Mouse (Mus musculus) left cerebral cortex, adult 2 months (tissue): ENCODE results near the gene Uap1. TPM values are rescaled to one million over a fixed set of nuclear protein-coding genes. Genes with fewer than 3 reads are reported as not detected.

Experiments used
- DNase-seq, 2 experiments: peaks; one replicate each; pipeline ENCODE4 v3.0.0; 2021 to 2022; ENCODE audit warnings: low spot score in 2 of 2, mixed read lengths in 1 of 2; ENCODE audit errors: extremely low spot score in 1 of 2
- H3K27ac ChIP-seq: fragments of 200-600 bp; 2 replicates; pipeline ENCODE4 v1.8.1; 2022
- H3K4me3 ChIP-seq: fragments of 200-600 bp; 2 replicates; pipeline ENCODE4 v1.8.1; 2022
- CTCF ChIP-seq: fragments of 200-600 bp; IDR thresholded peaks from 2 replicates; pipeline ENCODE4 v1.8.1; 2022; ENCODE audit warnings: antibody characterized with exemption, mild to moderate bottlenecking, moderate library complexity
- intact Hi-C: fragments of 180-260 bp; cut with DNase I; formaldehyde crosslinking; loops from one replicate; pipeline ENCODE4 v1.15.1; 2025
- total RNA-seq, 2 experiments: library from RNA; stranded (reverse); gene quantifications; 2 replicates each; pipeline ENCODE4 v1.2.3; 2021

Uap1 gene
- total RNA-seq, 2 experiments from 2014 or later: 55.7 to 60.9 TPM

DNA sequence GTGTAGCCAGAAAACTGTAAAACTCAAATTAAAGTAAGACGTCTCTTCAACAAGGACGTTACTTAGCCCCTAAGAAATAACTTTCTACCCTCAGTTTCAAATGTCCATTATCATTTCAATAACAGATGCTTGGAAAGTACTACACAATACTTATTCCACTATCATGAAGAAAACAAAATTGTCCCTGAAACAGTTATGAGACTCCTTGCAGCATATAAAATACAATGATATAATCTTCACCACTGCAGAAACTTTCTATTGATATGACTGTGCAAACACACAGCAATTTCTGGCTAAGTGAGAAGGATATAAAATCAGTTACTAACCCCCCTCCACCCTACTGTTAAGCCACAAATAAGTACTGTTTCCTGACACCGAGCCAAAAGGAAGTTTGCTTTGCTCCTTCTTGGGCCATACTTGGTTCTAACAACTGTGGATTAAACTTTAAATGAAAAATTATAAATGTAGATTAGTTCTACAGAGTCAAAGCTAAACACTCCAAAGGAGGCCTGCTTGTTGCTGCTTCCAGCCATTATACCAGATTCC lies 11.3 kb downstream of the Uap1 start:
- no peak overlapping the region for H3K4me3 ChIP-seq
- H3K27ac ChIP-seq: no peak overlapping the region
- no peak for DNase-seq
- intact Hi-C loops: no loop called here
- no peak for TF ChIP-seq CTCF

DNA sequence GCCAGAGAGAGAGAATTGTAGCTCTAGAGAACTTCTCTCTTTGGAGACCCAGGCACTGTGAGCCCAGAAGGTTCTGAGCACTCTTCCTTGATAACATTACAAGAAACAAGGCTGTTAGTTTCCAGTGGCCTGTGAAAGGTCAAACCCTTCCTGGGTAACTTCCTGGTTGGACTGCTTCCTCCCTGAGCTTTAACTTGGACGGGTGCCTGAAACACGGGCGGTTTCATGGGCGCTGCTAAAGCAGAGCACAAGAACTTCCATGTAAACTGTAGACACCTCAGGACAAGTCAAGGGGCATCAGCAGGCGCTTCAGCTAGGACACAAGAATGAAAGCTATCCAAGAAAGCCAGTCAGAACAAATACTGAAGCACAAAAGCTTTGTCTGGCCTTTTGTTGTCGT lies 12.9 kb downstream of the Uap1 start:
- Histone ChIP-seq H3K27ac (no peak overlapping the region), H3K4me3 (no peak overlapping the region)
- intact Hi-C loops: no loop called here
- DNase-seq: no peak
- no peak for TF ChIP-seq CTCF

DNA sequence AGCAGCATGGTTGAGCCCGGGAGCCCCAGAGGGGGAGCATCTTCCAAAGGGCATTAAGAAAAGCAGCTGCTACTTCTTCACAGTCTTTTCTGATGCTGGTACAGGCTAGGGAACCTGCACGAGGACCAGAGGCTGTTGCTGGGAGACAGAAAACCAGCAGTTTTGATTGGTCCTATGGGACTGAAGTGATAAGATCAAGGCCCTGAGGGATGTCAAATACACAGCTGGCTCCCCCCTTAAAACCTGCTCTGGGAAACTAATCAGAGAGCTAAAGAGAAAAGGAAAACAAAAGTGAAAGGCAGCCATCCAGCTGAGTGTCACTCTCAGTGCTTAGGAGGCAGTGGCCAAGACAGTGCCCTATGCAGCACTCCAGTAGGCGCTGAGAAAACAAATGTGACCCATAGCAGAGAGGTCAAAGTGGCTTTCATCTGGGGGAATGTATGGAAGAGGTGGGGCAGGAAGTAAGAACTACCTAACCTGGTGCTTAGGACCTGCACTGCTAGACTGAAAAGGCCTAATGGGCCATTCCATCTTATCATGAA lies 14.3 kb downstream of the Uap1 start:
- DNase-seq: no peak
- Histone ChIP-seq H3K4me3 (no peak overlapping the region), H3K27ac (no peak overlapping the region)
- no peak for TF ChIP-seq CTCF
- intact Hi-C loops: no loop called here

DNA sequence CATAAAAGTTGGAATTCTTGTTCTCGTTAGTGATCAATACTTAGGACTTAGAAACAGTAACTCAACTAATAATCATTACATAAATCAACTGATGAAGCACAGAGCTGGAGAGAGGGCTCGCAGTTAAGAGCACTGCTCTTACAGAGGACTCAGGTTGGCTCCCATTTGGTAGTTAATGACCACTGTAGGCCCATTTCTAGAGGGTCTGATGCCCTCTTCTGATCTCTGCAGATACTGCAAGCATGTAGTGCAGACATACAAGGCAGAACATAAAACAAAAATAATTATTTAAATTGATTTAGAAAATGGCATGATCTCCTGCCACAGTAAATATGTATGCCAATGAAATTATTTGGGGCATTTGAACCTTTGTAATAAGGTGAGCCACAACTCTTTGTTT lies 15.1 kb downstream of the Uap1 start:
- DNase-seq: no peak
- Histone ChIP-seq H3K27ac (no peak overlapping the region), H3K4me3 (no peak overlapping the region)
- intact Hi-C loops: no loop called here
- TF ChIP-seq CTCF: peak; percentile 1

DNA sequence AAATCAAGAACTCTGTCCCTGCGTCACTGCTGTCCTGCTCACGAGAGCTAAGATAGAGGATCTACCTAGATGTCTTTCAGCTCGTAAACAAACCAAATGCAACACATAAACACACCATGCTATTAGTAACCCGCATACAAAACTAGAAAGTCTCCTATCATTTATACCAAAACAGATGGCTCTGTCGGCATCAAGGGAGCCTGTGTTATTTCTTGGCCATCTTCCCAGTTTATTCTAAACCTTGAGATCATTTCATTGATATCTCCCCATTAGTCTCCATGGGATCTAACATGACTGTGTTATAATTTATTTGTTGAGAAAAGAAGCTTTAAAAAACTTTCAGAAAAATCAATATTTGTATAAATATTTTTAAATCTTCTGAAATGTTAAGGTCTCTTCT lies 19.0 kb downstream of the Uap1 start:
- Histone ChIP-seq H3K27ac (no peak overlapping the region), H3K4me3 (no peak overlapping the region)
- intact Hi-C loops: no loop called here
- TF ChIP-seq CTCF: no peak
- DNase-seq: no peak

DNA sequence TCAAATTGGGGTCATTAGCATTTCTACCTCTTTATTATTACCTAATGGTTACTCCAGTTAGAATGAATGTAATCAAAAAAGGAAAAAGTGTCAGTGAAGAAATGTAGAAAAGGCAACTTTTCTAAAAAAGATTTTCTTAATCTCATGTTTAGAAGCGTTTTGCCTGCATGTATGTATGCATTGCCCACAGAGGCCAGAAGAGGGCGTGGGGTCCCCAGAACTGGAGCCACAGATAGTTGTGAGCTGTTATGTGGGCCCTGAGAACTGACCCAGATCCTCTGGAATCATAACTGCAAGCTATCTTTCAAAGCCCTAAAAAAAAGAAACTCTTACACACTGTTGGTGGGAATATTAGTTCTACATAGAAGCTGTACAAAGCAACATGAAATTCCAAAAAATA lies 19.5 kb downstream of the Uap1 start:
- intact Hi-C loops: no loop called here
- H3K4me3 ChIP-seq: no peak overlapping the region
- H3K27ac ChIP-seq: no peak overlapping the region
- no peak for DNase-seq
- TF ChIP-seq CTCF: no peak; the same call in none of the 2 replicates

DNA sequence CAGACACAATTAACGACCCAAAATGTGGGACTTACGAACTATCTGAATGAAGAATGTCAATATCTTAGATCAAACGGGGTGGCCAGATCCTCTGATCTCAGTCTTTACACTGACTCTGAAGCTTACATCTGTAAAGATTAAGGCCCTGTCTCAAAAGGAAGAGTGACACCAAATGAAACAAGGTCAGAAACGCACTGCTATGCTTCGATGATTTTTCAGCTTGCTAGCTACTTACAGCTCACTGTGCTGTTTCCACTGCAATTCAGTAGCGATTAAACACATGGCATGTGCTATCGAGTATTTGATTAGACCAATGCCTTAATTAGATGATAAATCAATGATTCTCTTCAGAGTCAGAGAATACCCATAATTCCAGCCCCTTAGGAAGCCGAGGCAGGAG lies 20.8 kb downstream of the Uap1 start:
- intact Hi-C loops: no loop called here
- no peak for TF ChIP-seq CTCF
- no peak overlapping the region for H3K4me3 ChIP-seq
- H3K27ac ChIP-seq: no peak overlapping the region
- no peak for DNase-seq

DNA sequence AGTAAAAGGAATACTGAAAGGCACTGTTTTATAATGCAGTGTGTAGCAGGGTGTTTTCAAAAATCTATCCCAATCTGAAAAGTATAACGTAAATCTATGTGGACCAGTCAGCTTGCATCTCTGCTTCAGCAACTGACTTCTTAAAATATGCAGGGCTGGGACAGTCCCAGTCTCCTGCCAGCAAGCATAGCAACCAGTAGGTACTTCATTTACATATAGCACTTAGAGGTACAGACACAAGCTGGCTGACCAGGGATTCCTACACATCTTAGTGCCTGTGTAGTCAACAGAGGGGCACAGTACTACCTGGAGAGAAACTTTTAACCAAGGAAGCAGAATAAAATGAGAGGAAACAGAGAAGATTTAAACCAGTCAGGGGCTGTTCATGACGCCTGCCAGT lies 22.2 kb downstream of the Uap1 start:
- intact Hi-C loops: no loop called here
- Histone ChIP-seq H3K27ac (no peak overlapping the region), H3K4me3 (no peak overlapping the region)
- no peak for TF ChIP-seq CTCF
- no peak for DNase-seq

DNA sequence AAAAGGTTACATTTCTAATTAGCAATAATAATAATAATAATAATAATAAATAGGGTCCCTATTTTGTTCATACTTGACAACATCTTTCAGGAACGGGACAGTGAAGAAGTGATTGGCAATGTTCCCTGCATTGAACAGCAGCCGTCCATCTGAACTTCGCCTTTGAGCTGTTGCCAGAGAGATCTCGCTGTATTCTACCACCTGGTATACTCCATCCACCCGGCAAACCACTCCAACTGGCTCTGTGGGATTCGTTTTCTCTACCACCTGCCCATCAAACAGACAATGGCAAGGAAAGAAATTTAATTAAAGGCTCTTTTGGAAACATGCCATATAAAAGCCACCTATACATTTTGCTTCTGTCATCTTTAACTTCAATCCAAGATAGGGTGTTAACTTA lies 23.9 kb downstream of the Uap1 start:
- DNase-seq: no peak
- intact Hi-C loops: no loop called here
- Histone ChIP-seq H3K27ac (no peak overlapping the region), H3K4me3 (no peak overlapping the region)
- no peak for TF ChIP-seq CTCF

DNA sequence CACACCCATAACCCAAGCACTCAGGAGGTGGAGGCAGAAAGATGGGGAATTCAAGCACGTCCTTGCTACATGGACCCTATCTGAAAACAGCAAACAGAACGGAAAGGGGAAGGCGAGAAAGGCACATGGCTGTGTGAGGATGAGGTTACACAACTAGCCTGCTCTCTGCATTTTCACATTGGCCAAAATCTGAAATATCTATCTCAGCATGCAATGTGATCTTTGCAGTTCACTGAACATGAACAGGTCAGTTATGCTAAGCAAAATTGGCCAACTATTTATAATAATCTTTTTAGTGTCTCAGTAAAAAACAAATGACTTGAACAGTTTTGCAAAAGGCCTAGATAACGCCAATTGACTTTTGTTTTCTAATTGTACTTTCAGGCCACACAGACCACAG lies 25.0 kb downstream of the Uap1 start:
- intact Hi-C loops: no loop called here
- DNase-seq: no peak
- Histone ChIP-seq H3K27ac (no peak overlapping the region), H3K4me3 (no peak overlapping the region)
- no peak for TF ChIP-seq CTCF

DNA sequence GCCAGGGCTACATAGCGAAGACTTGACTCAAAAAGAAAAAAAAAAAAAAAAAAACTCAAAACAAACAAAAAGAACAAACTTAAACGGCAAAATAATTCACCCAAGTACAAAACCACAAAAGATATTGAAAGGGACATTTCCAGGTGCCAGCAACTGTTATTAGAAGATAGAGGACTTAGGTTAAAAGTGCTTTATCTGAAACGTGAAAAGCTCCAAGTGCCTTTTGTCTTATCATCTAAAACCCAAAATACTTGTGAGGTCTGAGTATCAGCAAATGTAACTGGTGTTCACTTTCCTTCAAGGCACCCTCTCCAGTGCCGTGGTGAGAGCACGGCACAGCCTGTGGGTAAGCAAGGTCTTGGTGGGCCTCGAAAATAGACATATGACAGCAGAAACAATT lies 26.2 kb downstream of the Uap1 start:
- no peak overlapping the region for H3K27ac ChIP-seq
- no peak overlapping the region for H3K4me3 ChIP-seq
- TF ChIP-seq CTCF: no peak
- intact Hi-C loops: no loop called here
- DNase-seq: no peak

DNA sequence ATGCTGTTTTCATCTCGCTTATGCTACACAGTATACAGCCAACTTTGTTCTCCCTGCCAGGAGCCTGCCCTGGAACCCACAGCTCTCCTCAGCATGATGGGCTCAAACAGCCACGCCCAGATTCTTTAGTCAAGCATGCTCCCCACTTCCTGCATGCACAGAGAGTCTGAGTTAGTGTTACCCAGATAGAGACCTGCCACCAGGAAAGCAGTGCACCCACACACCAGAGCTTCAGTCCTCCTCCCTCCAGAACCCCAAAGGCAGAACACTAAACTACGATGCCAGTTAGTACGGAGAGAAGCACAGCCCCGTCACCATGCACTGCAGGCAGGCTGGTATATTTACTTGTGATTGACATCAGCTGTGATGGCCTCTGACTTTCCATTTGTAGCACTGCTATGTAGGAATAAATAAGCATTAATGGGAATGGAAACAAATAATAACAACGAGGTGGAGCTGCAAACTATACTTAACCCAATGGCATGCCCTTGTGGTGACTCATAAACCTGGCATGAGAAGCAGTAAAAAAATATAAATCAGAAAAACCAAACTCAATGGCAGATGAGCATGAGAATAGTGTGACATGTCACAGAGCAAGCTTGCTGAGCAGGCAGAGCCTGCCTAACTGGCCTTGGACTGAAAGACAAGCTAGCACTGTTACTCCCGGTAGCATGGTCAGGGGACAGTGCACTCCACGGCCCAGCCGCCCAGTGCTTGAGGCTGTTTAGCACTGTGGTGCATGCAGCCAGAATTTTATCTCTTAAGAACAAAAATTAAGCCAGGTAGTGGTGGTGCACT lies 26.9 kb downstream of the Uap1 start:
- Histone ChIP-seq H3K4me3 (no peak overlapping the region), H3K27ac (no peak overlapping the region)
- TF ChIP-seq CTCF: no peak
- no peak for DNase-seq
- intact Hi-C loops: no loop called here

DNA sequence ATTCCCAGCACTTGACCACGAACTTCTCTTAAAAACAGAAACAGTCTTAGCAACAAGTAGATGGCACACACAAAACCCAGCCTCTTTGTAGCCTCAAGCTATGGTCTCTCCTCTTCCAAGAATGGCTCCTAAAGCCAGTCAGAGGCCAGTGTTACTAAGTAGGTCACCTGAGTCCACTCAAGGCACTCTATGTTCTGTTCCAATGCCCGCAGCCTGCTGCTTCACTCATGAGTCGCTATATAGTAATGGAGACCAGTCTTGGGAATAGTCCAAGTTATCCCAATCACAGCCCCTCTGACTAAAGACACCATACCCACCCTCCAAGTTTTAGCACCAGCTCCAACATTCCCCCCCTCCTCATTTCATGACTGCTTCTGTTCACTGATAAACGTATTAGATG lies 29.2 kb downstream of the Uap1 start:
- Histone ChIP-seq H3K27ac (no peak overlapping the region), H3K4me3 (no peak overlapping the region)
- no peak for TF ChIP-seq CTCF
- no peak for DNase-seq
- intact Hi-C loops: no loop called here
